Mouse (Mus musculus) left cerebral cortex, postnatal 4 days (tissue): Measurements from ENCODE around the gene Napa. TPM values are rescaled to one million over a fixed set of nuclear protein-coding genes. Genes with fewer than 3 reads are reported as not detected.

Experiments
- DNase-seq: peaks from one replicate; pipeline ENCODE4 v3.0.0-alpha.2; 2022
- intact Hi-C: fragments of 180-260 bp; cut with DNase I; formaldehyde crosslinking; loops from one replicate; pipeline ENCODE4 v1.15.1; 2025
- total RNA-seq, 2 experiments: library from RNA; stranded (reverse); gene quantifications; 2 replicates each; pipeline ENCODE4 v1.2.3; 2021

The Napa gene
- total RNA-seq, 2 experiments from 2014 or later, result 141 to 157 TPM

GRCm38 (mm10) chr7:16129846-16130691, 31.8 kb downstream of the Napa start:
- intact Hi-C loops, result no loop called here
- peak; percentile 86 for DNase-seq

GRCm38 (mm10) chr7:16130956-16131634, 32.8 kb downstream of the Napa start:
- intact Hi-C loops, result no loop called here
- DNase-seq, result no peak

GRCm38 (mm10) chr7:16132161-16132581, 33.9 kb downstream of the Napa start:
- intact Hi-C loops, result no loop called here
- no peak for DNase-seq

- intact Hi-C loops, result no loop called here
- DNase-seq, result no peak
Measured at GRCm38 (mm10) chr7:16132926-16133325, 34.7 kb downstream of the Napa start.

GRCm38 (mm10) chr7:16133691-16134090, 35.4 kb downstream of the Napa start:
- DNase-seq, result no peak
- intact Hi-C loops, result no loop called here

- intact Hi-C loops, result no loop called here
- peak; percentile 39 for DNase-seq
Measured at GRCm38 (mm10) chr7:16134951-16135392, 36.7 kb downstream of the Napa start.

GRCm38 (mm10) chr7:16146489-16147410, 48.5 kb downstream of the Napa start:
- no peak for DNase-seq
- intact Hi-C loops, result no loop called here

GRCm38 (mm10) chr7:16147643-16148042, 49.4 kb downstream of the Napa start:
- intact Hi-C loops, result no loop called here
- DNase-seq, result peak; percentile 41

GRCm38 (mm10) chr7:16149241-16149640, 51.0 kb downstream of the Napa start:
- intact Hi-C loops, result no loop called here
- peak; percentile 78 for DNase-seq

- intact Hi-C loops, result loop anchor here (10.0 kb wide), 1 partner anchor 176 kb away; no protein-coding TSS in a partner anchor
Measured at GRCm38 (mm10) chr7:16150191-16151145, 52.2 kb downstream of the Napa start.

GRCm38 (mm10) chr7:16153522-16153921, 55.3 kb downstream of the Napa start:
- intact Hi-C loops, result loop anchor here (2.0 to 10.0 kb wide), 2 partner anchors 55 to 179 kb away; partner anchors contain the start of gene Napa
- DNase-seq, result peak; percentile 67

More at GRCm38 (mm10) chr7:16150191-16151145, 52.2 kb downstream of the Napa start:
- DNase-seq, result no peak

- DNase-seq, result peak; percentile 69
- intact Hi-C loops, result loop anchor here (10.0 kb wide), 1 partner anchor 181 kb away; no protein-coding TSS in a partner anchor
Measured at GRCm38 (mm10) chr7:16155132-16155872, 57.0 kb downstream of the Napa start.

- DNase-seq, result no peak
- intact Hi-C loops, result loop anchor here (10.0 kb wide), 1 partner anchor 181 kb away; no protein-coding TSS in a partner anchor
Measured at GRCm38 (mm10) chr7:16156105-16156714, 58.0 kb downstream of the Napa start.

- DNase-seq, result no peak
- intact Hi-C loops, result loop anchor here (10.0 kb wide), 1 partner anchor 184 kb away; no protein-coding TSS in a partner anchor
Measured at GRCm38 (mm10) chr7:16158735-16159134, 60.5 kb downstream of the Napa start.

- intact Hi-C loops, result no loop called here
- DNase-seq, result no peak
Measured at GRCm38 (mm10) chr7:16160702-16161101, 62.4 kb downstream of the Napa start.

GRCm38 (mm10) chr7:16161302-16161701, 63.0 kb downstream of the Napa start:
- no peak for DNase-seq
- intact Hi-C loops, result no loop called here

GRCm38 (mm10) chr7:16162036-16162435, 63.8 kb downstream of the Napa start:
- DNase-seq, result peak; percentile 23
- intact Hi-C loops, result no loop called here
